Comparison of ENCODE assay signal across 21 mouse cellular contexts in the genomic region with DNA sequence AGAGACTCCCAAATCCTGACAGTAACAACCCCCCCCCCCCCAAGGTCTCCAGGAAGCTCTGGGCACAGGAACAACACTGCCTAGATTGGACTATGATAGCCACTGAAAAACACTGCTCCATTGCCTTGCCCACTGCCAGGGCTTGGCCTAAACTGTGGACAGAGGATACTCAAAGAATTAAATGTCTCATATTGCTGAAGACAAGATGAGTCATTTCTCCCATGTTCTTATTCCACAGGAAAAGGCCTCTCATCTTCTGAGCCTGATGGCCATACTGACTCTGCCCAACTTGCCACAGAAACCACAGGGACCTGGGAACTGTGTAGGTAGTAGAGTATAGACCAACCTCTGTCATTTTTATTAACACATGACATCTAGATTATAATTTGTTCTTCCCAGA. TPM values are rescaled to one million over a fixed set of nuclear protein-coding genes. Genes with fewer than 3 reads are reported as not detected.
DNase-seq lines count a peak whose midpoint lies in the region; ATAC-seq and TF ChIP-seq lines count a peak whose summit lies in the region.
"Had no signal": no experiment of that assay in that cellular context is flagged by ENCODE, and none has a peak within 500 bp of the region (broad histone marks: within the 10 kb centered on the region; RNA-seq: fewer than 3 reads in every experiment).

No protein-coding gene starts in this region.

- H3K27ac ChIP-seq in CH12.LX (ENCODE audit: insufficient read depth, low read depth), result no peak overlapping the region
- H3K27ac ChIP-seq: embryonic facial prominence, embryonic 10.5 days; embryonic facial prominence, embryonic 12.5 days; forebrain, embryonic 13.5 days; forebrain, embryonic 15.5 days had no signal

- H3K4me2 ChIP-seq in CH12.LX (ENCODE audit: insufficient read depth, low read depth, poor library complexity, severe bottlenecking), result no peak overlapping the region
- H3K4me2 ChIP-seq: embryonic facial prominence, embryonic 12.5 days; forebrain, embryonic 13.5 days; forebrain, embryonic 15.5 days had no signal

- no peak for TF ChIP-seq RAD21 in CH12.LX (IDR thresholded peaks at IDR 0.05; ENCODE audit: low read depth, low read length)

- peaks cover 0 to 5% of the 10 kb centered on the region in 2 experiments; a peak in 2 of 4 replicates for H3K4me1 ChIP-seq in CH12.LX (ENCODE audit: control insufficient read depth in 1 of 2, insufficient read depth in 2 of 2)
- H3K4me1 ChIP-seq: embryonic facial prominence, embryonic 10.5 days; embryonic facial prominence, embryonic 12.5 days; forebrain, embryonic 13.5 days; forebrain, embryonic 15.5 days had no signal

- H3K36me3 ChIP-seq in CH12.LX (replicated peaks in 1 of 2; ENCODE audit: control insufficient read depth in 1 of 2, insufficient read depth in 1 of 2, low read length in 1 of 2), result no peaks in the 10 kb centered on the region
- H3K36me3 ChIP-seq: embryonic facial prominence, embryonic 10.5 days; embryonic facial prominence, embryonic 12.5 days; forebrain, embryonic 15.5 days had no signal

- no peak for TF ChIP-seq POLR2A in CH12.LX (IDR thresholded peaks at IDR 0.05; ENCODE audit: low read depth, low read length)

- H3K27me3 ChIP-seq in CH12.LX (replicated peaks), result no peaks in the 10 kb centered on the region
- H3K27me3 ChIP-seq: embryonic facial prominence, embryonic 12.5 days; forebrain, embryonic 13.5 days; forebrain, embryonic 15.5 days had no signal

- TF ChIP-seq CTCF in CH12.LX (conservative IDR thresholded peaks at IDR 0.05 in 1 of 2, IDR thresholded peaks at IDR 0.05 in 1 of 2; ENCODE audit: low read depth in 2 of 2, low read length in 2 of 2), result no peak

- TF ChIP-seq EP300 in CH12.LX (IDR thresholded peaks at IDR 0.05; ENCODE audit: low read length), result 0 out of 2 replicates have a peak, but pooled peaks have one; percentile 42

- no peaks in the 10 kb centered on the region for H3K79me2 ChIP-seq in CH12.LX (replicated peaks; ENCODE audit: control insufficient read depth, extremely low read depth, insufficient read depth, poor library complexity, severe bottlenecking)

- H3K4me3 ChIP-seq in CH12.LX (replicated peaks in 1 of 3; ENCODE audit: low read depth in 2 of 3, low read length in 2 of 3, poor library complexity in 1 of 3), result no peak overlapping the region
- H3K4me3 ChIP-seq: embryonic facial prominence, embryonic 10.5 days; embryonic facial prominence, embryonic 12.5 days; forebrain, embryonic 13.5 days; forebrain, embryonic 15.5 days had no signal

- H3K9ac ChIP-seq in CH12.LX (ENCODE audit: insufficient read depth, low read depth), result no peak overlapping the region
- H3K9ac ChIP-seq: embryonic facial prominence, embryonic 12.5 days; forebrain, embryonic 13.5 days; forebrain, embryonic 15.5 days; forebrain, postnatal 0 days had no signal

- dilution Hi-C loops in CH12.LX (cut with MboI; ENCODE audit: extremely low pct_ligation_motif_present, extremely low pct_unique_long_range_greater_than_20kb, low sequenced_read_pairs), result no loop called here

- intact Hi-C loops in left cerebral cortex, postnatal 25 days (cut with DNase I), result no loop called here

- ATAC-seq in cerebellum, adult (ENCODE audit: insufficient number of reproducible peaks, low FRiP score, low TSS enrichment), result no peak
- ATAC-seq: CD4-positive, CD25-positive, alpha-beta regulatory T cell, adult 4 months; forebrain, embryonic 13.5 days; forebrain, embryonic 15.5 days; forebrain, postnatal 0 days had no signal

- DNase-seq in 3134 (ENCODE audit: extremely low read depth, insufficient read length, low spot score) (peak; percentile 40), 3T3-L1 (ENCODE audit: low read depth, low spot score) (peak; percentile 82), CH12.LX (ENCODE audit: extremely low read depth) (peak; percentile 3)
- DNase-seq in left cerebral cortex, postnatal 25 days (ENCODE audit: low spot score in 2 of 2), result no peak
- no peak for DNase-seq in kidney, postnatal 14 days
- DNase-seq: adrenal gland, adult 2 months; adrenal gland, postnatal 10 days; adrenal gland, postnatal 25 days; B cell, adult 2 months; cerebellum, adult 11-12 months; cerebellum, adult 2 months; cerebellum, adult 9-10 months; cerebellum, postnatal 10 days; cerebellum, postnatal 25 days; forebrain, postnatal 0 days had no signal

- in situ Hi-C loops in CH12.LX (cut with MboI; ENCODE audit: low pct_ligation_motif_present, low pct_unique_long_range_greater_than_20kb, low sequenced_read_pairs), result no loop called here

- H3K9me3 ChIP-seq in CH12.LX (replicated peaks; ENCODE audit: low read length), result no peaks in the 10 kb centered on the region
- H3K9me3 ChIP-seq: embryonic facial prominence, embryonic 10.5 days; embryonic facial prominence, embryonic 12.5 days; forebrain, embryonic 13.5 days; forebrain, embryonic 15.5 days had no signal

TF ChIP-seq in CH12.LX, 34 proteins besides CTCF, POLR2A, EP300 and RAD21:
- TF ChIP-seq JUND (conservative IDR thresholded peaks at IDR 0.05; ENCODE audit: low read depth, low read length) (0 out of 2 replicates have a peak, but pooled peaks have one; percentile 13), IRF4 (IDR thresholded peaks at IDR 0.05; ENCODE audit: low read depth, low read length) (0 out of 2 replicates have a peak, but pooled peaks have one; percentile 45), ETS1 (conservative IDR thresholded peaks at IDR 0.05; ENCODE audit: low read depth, low read length) (no peak; the same call in 1 of the 2 replicates)

RNA-seq across cellular contexts. Expression of gene Zcchc2, which starts 59.4 kb away (rescaled TPM):
- total RNA-seq in CH12.LX (2012; rRNA removed), result 7.8 TPM in 2 replicates
- total RNA-seq in CH12.LX (2014; rRNA removed), result 6.7 and 6.8 TPM in 2 replicates
- 10.5 and 12.6 TPM in 2 replicates for polyA plus RNA-seq in CH12.LX (2012; ENCODE audit: insufficient read length, low read depth)
- 10 to 100 TPM; 22.1 to 27.1 TPM for total RNA-seq in left cerebral cortex, postnatal 25 days (2021)

Comparison
In these comparisons a context has a peak if more than half of its experiments do, and no peak if none do; other contexts are left out.
1. DNase-seq: peak in 3134 (single experiment), 3T3-L1 (single experiment) and CH12.LX (single experiment); none in left cerebral cortex, postnatal 25 days (0 of 2) and kidney, postnatal 14 days (single experiment).